Mouse (Mus musculus) hindbrain, embryonic 14.5 days (tissue): Measurements from ENCODE around the gene 4930518I15Rik. TPM values are rescaled to one million over a fixed set of nuclear protein-coding genes. Genes with fewer than 3 reads are reported as not detected.
"Not testable (repeated sequence)": the region's sequence is repeated elsewhere in the genome, so short reads cannot be mapped to it uniquely, and the experiment has no call there.

ENCODE experiments used
- ATAC-seq: fragments of 200-750 bp; cut with Nextera tagmentation; 2 replicates; pipeline ENCODE4 v1.8.0; 2017; ENCODE audit warnings: moderate number of reproducible peaks, mild to moderate bottlenecking, moderate TSS enrichment, moderate library complexity; ENCODE audit not compliant: low FRiP score
- DNase-seq: peaks from one replicate; pipeline ENCODE4 v3.0.0-alpha.2; 2015; ENCODE audit warnings: low spot score
- H3K27ac ChIP-seq: fragments of 300-500 bp; sonication (generic); 2 replicates; pipeline ENCODE4 v1.5.1; 2014; ENCODE audit warnings: mild to moderate bottlenecking, moderate library complexity
- H3K27me3 ChIP-seq: fragments of 300-500 bp; sonication (generic); 2 replicates; pipeline ENCODE4 v1.6.1; 2014; ENCODE audit warnings: mild to moderate bottlenecking, low read length, mixed read lengths; ENCODE audit not compliant: control insufficient read depth, insufficient read depth
- H3K36me3 ChIP-seq: fragments of 300-500 bp; sonication (generic); replicated peaks from 2 replicates; pipeline ENCODE4 v1.6.1; 2014; ENCODE audit not compliant: control insufficient read depth, insufficient read depth
- H3K4me1 ChIP-seq: fragments of 300-500 bp; sonication (generic); replicated peaks from 2 replicates; pipeline ENCODE4 v1.6.1; 2014; ENCODE audit warnings: antibody characterized with exemption, low read length, mixed read lengths; ENCODE audit not compliant: control insufficient read depth, insufficient read depth
- H3K4me2 ChIP-seq: fragments of 300-500 bp; sonication (generic); replicated peaks from 2 replicates; pipeline ENCODE4 v1.6.1; 2014; ENCODE audit warnings: mild to moderate bottlenecking, moderate library complexity
- H3K4me3 ChIP-seq: fragments of 300-500 bp; sonication (generic); replicated peaks from 2 replicates; pipeline ENCODE4 v1.5.1; 2014; ENCODE audit warnings: mild to moderate bottlenecking, low read length
- H3K9ac ChIP-seq: fragments of 300-500 bp; sonication (generic); 2 replicates; pipeline ENCODE4 v1.6.1; 2014
- H3K9me3 ChIP-seq: fragments of 300-500 bp; sonication (generic); 2 replicates; pipeline ENCODE4 v1.6.1; 2016; ENCODE audit warnings: low read length; ENCODE audit not compliant: control insufficient read depth
- WGBS: fragments of 180-500 bp; shearing (Covaris S2); extraction: QIAGEN DNeasy Blood & Tissue Kit; methylation state at CpG from one replicate; pipeline ENCODE4 v1.1.7; 2014; 5-methylcytosine and 5-hydroxymethylcytosine counted together
- polyA plus RNA-seq: library from polyadenylated mRNA; unstranded; fragments of >200 nt; fragmentation: Nextera tagmentation; extraction: Ambion mirVana; gene quantifications from 2 replicates; pipeline ENCODE4 v1.2.1, GENCODE M21; 2014

The 4930518I15Rik gene
- polyA plus RNA-seq, result 4.0 and 5.4 TPM in 2 replicates

DNA sequence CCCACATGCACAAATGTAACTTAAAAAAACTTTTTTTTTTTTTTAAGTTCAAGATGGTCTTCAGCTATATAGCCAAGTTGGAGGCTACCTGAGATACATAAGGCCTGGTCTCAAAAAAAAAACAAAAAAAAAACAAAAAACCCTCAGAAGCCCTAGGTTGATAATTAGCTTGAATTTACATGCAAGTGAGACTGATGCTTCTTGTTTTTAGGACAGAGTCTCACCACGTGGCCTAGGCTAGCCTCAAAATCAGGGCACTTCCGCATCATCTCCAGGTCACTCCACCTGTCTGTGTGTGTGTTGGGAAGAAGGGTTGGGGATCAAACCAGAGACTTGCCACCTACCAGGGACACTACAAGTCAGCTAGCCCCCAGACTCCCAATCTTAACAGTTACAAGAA lies at the start of gene 4930518I15Rik:
4930518I15Rik (minus strand) TSS at position 112 of the 400 bp plus-strand sequence.
- Histone ChIP-seq H3K9me3 (no peaks in the 10 kb centered on the region), H3K4me1 (peaks cover 10% of the 10 kb centered on the region), H3K27ac (no peak within 1 kb of the TSS), H3K27me3 (no peaks in the 10 kb centered on the region), H3K36me3 (peaks cover 13% of the 10 kb centered on the region; the same call in 1 of the 2 replicates), H3K4me2 (no peak within 1 kb of the TSS), H3K4me3 (no peak within 1 kb of the TSS), H3K9ac (no peak within 1 kb of the TSS; the same call in 1 of the 2 replicates)
- WGBS, result 90% methylated on average over 2 of the region's 2 CpGs
- no peak for DNase-seq
- ATAC-seq, result no peak

GRCm38 (mm10) chr2:156905931-156906330 lies 48.2 kb upstream of the 4930518I15Rik start:
- not testable (repeated sequence) for ATAC-seq, H3K4me3 ChIP-seq, H3K9me3 ChIP-seq, H3K36me3 ChIP-seq, H3K4me1 ChIP-seq, DNase-seq, H3K4me2 ChIP-seq, H3K27me3 ChIP-seq, H3K27ac ChIP-seq, H3K9ac ChIP-seq
- 42% methylated on average over 4 of the region's 4 CpGs for WGBS

- Histone ChIP-seq H3K4me3 (no peak overlapping the region), H3K4me1 (no peaks in the 10 kb centered on the region), H3K9me3 (no peaks in the 10 kb centered on the region), H3K36me3 (no peaks in the 10 kb centered on the region), H3K4me2 (no peak overlapping the region), H3K27me3 (no peaks in the 10 kb centered on the region), H3K27ac (no peak overlapping the region), H3K9ac (no peak overlapping the region)
- ATAC-seq (no peak), DNase-seq (peak; percentile 66)
- 28% methylated on average over 6 of the region's 6 CpGs for WGBS
These were observed 47.4 kb upstream of the 4930518I15Rik start for GRCm38 (mm10) chr2:156904976-156905717.

DNA sequence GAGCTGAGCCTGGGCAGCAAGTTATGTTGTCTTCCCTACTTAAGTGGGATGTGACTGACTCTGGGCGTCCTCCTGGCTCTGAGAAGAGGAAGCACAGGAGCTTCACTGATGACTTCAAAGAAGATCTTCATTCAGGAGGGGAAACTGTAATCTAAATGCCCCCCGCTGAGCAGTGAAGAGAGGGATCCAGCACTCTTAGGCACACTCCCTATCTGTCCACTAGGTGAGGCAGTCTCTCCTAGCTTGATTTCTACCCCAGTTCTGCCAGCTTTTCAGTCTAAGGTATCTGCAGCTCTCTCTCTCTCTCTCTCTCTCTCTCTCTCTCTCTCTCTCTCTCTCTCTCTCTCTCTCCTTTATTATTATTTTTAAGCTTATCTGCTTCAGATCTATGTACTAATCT lies 45.6 kb upstream of the 4930518I15Rik start:
- Histone ChIP-seq H3K9me3 (no peaks in the 10 kb centered on the region), H3K9ac (no peak overlapping the region), H3K4me3 (no peak overlapping the region), H3K4me2 (no peak overlapping the region), H3K36me3 (no peaks in the 10 kb centered on the region), H3K4me1 (no peaks in the 10 kb centered on the region), H3K27ac (no peak overlapping the region), H3K27me3 (no peaks in the 10 kb centered on the region)
- WGBS, result 29% methylated on average over 2 of the region's 2 CpGs
- DNase-seq, result no peak
- no peak for ATAC-seq

- not testable (repeated sequence) for H3K9ac ChIP-seq, H3K4me1 ChIP-seq, H3K27me3 ChIP-seq, H3K4me2 ChIP-seq, ATAC-seq, DNase-seq, H3K9me3 ChIP-seq, H3K4me3 ChIP-seq, H3K36me3 ChIP-seq, H3K27ac ChIP-seq
- WGBS, result 85% methylated on average over 3 of the region's 4 CpGs
These were observed 44.7 kb upstream of the 4930518I15Rik start for GRCm38 (mm10) chr2:156902411-156902810.

DNA sequence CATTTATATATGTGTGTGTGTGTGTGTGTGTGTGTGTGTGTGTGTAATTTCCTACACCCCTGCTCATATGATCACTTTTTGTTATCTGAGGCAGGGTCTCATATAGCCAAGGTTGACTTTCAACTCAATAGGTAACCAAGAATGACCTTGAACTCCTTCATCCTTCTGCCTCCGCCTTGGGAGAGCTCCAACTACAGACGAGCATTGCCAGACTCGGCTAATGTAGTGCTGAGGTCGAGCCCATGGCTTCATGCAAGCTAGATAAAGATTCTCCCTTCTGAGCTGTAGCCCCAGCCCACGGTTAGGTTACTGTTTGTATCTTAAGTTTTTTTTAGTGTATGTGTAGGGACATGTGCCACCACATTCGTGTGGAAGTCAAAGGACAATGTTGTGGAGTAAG lies 44.1 kb upstream of the 4930518I15Rik start:
- no peak overlapping the region for H3K4me3 ChIP-seq
- WGBS, result 80% methylated on average over 6 of the region's 6 CpGs
- no peak for DNase-seq
- no peak overlapping the region for H3K9ac ChIP-seq
- no peaks in the 10 kb centered on the region for H3K9me3 ChIP-seq
- no peak overlapping the region for H3K4me2 ChIP-seq
- H3K27me3 ChIP-seq, result no peaks in the 10 kb centered on the region
- H3K36me3 ChIP-seq, result no peaks in the 10 kb centered on the region
- ATAC-seq, result no peak
- no peaks in the 10 kb centered on the region for H3K4me1 ChIP-seq
- no peak overlapping the region for H3K27ac ChIP-seq

DNA sequence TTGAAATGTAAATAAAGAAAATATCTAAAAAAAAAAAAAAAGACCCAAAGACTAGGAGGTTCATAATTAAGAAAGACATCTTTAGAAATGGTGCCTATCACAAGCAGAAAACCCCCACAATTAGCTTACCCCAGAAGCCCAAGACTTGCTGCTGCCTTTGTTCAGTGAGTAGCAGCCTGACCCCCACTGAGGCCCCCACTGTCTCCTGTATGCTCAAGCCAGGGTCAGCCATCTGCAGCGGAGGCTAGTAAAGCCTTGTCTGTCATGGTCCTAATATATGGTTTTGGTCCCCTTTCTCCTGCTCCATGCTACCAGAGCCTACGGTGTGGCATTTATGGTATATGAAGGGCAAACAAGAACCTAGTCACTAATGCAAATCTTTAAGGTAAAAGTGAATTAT lies 43.6 kb upstream of the 4930518I15Rik start:
- H3K4me3 ChIP-seq, result no peak overlapping the region
- DNase-seq, result no peak
- no peak overlapping the region for H3K4me2 ChIP-seq
- no peak overlapping the region for H3K27ac ChIP-seq
- no peaks in the 10 kb centered on the region for H3K36me3 ChIP-seq
- WGBS, result 73% methylated on average over 2 of the region's 2 CpGs
- H3K9ac ChIP-seq, result no peak overlapping the region
- no peak for ATAC-seq
- H3K9me3 ChIP-seq, result no peaks in the 10 kb centered on the region
- H3K27me3 ChIP-seq, result no peaks in the 10 kb centered on the region
- no peaks in the 10 kb centered on the region for H3K4me1 ChIP-seq

- WGBS, result 79% methylated on average over 4 of the region's 4 CpGs
- no peak for DNase-seq
- Histone ChIP-seq H3K27ac (no peak overlapping the region), H3K4me2 (no peak overlapping the region), H3K36me3 (no peaks in the 10 kb centered on the region), H3K4me3 (no peak overlapping the region), H3K9me3 (no peaks in the 10 kb centered on the region), H3K9ac (no peak overlapping the region), H3K4me1 (no peaks in the 10 kb centered on the region), H3K27me3 (no peaks in the 10 kb centered on the region)
- ATAC-seq, result no peak
These were observed 41.4 kb upstream of the 4930518I15Rik start for GRCm38 (mm10) chr2:156899184-156899583.

- Histone ChIP-seq H3K4me2 (no peak overlapping the region), H3K9ac (no peak overlapping the region), H3K9me3 (no peaks in the 10 kb centered on the region), H3K4me1 (no peaks in the 10 kb centered on the region), H3K27me3 (no peaks in the 10 kb centered on the region), H3K36me3 (no peaks in the 10 kb centered on the region), H3K4me3 (no peak overlapping the region), H3K27ac (no peak overlapping the region)
- DNase-seq (no peak), ATAC-seq (no peak)
- 62% methylated on average over 4 of the region's 4 CpGs for WGBS
These were observed 40.6 kb upstream of the 4930518I15Rik start for GRCm38 (mm10) chr2:156898374-156898773.
